Mouse (Mus musculus): ENCODE results near the gene Mfge8. TPM values are rescaled to one million over a fixed set of nuclear protein-coding genes. Genes with fewer than 3 reads are reported as not detected.
A peak's percentile ranks its signal among the peaks of the same experiment; 100 is the strongest.

The Mfge8 gene
- polyA plus RNA-seq, 1 experiment from 2014 or later = 264 TPM

DNA sequence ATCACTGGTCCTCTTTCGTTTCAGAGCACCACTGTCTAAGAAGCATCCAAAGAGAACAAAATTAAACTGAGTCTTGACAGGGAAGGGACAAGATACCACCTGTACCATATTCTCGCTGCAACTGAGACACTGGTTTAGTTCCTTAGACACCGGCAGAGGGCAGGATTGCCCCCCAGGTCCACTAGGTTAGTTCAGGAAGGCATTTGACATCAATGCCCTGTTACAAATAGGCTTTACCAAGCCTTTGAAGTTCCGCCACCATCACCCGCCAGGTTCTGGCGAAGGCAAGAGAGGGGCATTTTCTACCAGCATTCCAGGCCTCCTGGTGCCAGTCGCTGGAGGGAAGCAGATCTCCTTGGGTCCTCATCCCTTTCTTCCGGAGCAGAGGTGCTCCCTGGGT, 19.0 kb downstream of the Mfge8 start:
- H3K9ac ChIP-seq = 0 out of 2 replicates have a peak overlapping the region, but pooled peaks have one; percentile 49
- H3K36me3 ChIP-seq = peaks cover 14% of the 10 kb centered on the region
- peaks cover 58% of the 10 kb centered on the region for H3K4me1 ChIP-seq (replicated peaks)
- no peak for ATAC-seq (ENCODE audit: insufficient number of reproducible peaks, low FRiP score)
- peak overlapping the region; percentile 41 for H3K4me3 ChIP-seq
- H3K9me3 ChIP-seq (replicated peaks) = no peaks in the 10 kb centered on the region
- peak overlapping the region; percentile 67 for H3K4me2 ChIP-seq
- H3K27me3 ChIP-seq (replicated peaks) = peaks cover 8% of the 10 kb centered on the region; the same call in 1 of the 2 replicates
- WGBS = 16% methylated on average over 8 of the region's 8 CpGs
- H3K27ac ChIP-seq (ENCODE audit: poor library complexity, severe bottlenecking) = no peak overlapping the region

DNA sequence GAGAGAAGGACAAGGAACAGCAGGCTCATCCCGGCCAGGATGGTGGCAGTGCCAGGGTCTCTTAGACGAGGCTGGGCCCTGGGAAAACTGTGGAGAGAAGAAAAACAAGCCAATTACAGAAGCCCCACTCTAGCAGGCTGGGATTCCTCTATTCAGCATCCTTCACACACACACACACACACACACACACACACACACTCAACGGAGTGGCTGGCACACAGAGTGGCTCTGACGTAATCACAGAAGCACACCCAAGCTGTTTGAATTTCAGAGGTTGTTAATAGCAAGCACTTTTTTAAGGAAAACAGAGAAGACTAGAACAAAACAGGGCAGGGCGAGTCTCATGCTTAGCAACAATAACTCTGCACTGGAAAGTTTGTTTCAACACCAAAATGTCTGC, 25.4 kb downstream of the Mfge8 start:
- Histone ChIP-seq H3K4me3 (no peak overlapping the region), H3K27me3 (replicated peaks) (no peaks in the 10 kb centered on the region), H3K9me3 (replicated peaks) (no peaks in the 10 kb centered on the region), H3K36me3 (no peaks in the 10 kb centered on the region), H3K9ac (no peak overlapping the region), H3K4me1 (replicated peaks) (0 out of 2 replicates have a peak, but pooled peaks cover 5% of the 10 kb centered on the region), H3K4me2 (no peak overlapping the region), H3K27ac (ENCODE audit: poor library complexity, severe bottlenecking) (no peak overlapping the region)
- 72% methylated on average over 5 of the region's 5 CpGs for WGBS
- no peak for ATAC-seq (ENCODE audit: insufficient number of reproducible peaks, low FRiP score)

DNA sequence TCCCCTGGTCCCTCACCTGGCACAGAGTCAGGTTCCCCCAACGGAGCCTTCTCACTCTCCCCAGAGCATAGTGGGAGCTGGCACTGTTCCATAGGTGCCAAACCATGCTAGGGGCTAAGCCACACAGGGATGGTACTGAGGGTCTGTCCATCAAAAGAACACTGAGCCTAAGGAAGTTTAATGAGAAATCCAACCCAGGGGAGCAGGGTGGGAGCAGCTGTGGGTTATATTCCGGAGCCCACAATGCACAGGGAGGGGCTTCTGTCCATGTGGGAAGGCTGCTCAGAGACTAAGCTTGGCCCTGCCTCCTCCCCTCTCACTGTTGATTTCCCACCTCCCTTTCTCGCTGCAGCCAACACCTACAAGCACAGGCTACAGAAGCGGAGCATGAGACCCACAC, 35.0 kb downstream of the Mfge8 start:
- no peak for ATAC-seq (ENCODE audit: insufficient number of reproducible peaks, low FRiP score)
- WGBS = 49% methylated on average over 4 of the region's 4 CpGs

DNA sequence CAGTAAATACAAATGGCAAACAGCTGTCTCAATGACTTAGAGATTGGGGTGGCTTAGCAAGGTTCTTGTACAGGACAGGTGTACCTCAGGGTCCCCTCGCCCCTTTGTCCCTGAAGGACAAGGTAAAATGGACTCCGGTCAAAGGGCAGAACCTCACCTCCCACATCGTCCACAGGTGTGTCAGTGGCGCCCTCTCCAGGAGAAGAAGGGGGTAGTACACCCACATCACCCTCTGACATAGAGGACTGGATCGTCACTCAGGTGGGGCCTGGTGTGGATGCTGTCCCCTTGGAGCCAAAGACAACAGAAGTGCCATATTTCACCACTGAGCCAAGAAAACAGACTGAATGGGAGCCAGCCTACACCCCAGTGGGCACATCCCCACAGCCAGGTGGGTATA, 52.4 kb downstream of the Mfge8 start:
- Histone ChIP-seq H3K27me3 (replicated peaks) (peaks cover 19% of the 10 kb centered on the region), H3K4me2 (no peak overlapping the region), H3K9ac (no peak overlapping the region), H3K4me1 (replicated peaks) (no peaks in the 10 kb centered on the region), H3K27ac (ENCODE audit: poor library complexity, severe bottlenecking) (no peak overlapping the region), H3K9me3 (replicated peaks) (no peaks in the 10 kb centered on the region), H3K4me3 (no peak overlapping the region), H3K36me3 (no peaks in the 10 kb centered on the region)
- WGBS = 68% methylated on average over 5 of the region's 5 CpGs
- ATAC-seq (ENCODE audit: insufficient number of reproducible peaks, low FRiP score) = no peak

More for the DNA sequence above, 35.0 kb downstream of the Mfge8 start:
- H3K4me2 ChIP-seq = no peak overlapping the region
- no peak overlapping the region for H3K27ac ChIP-seq (ENCODE audit: poor library complexity, severe bottlenecking)
- H3K4me3 ChIP-seq = no peak overlapping the region
- no peaks in the 10 kb centered on the region for H3K9me3 ChIP-seq (replicated peaks)
- H3K27me3 ChIP-seq (replicated peaks) = peaks cover 5% of the 10 kb centered on the region; the same call in 1 of the 2 replicates
- no peaks in the 10 kb centered on the region for H3K36me3 ChIP-seq
- no peaks in the 10 kb centered on the region for H3K4me1 ChIP-seq (replicated peaks)
- H3K9ac ChIP-seq = no peak overlapping the region

DNA sequence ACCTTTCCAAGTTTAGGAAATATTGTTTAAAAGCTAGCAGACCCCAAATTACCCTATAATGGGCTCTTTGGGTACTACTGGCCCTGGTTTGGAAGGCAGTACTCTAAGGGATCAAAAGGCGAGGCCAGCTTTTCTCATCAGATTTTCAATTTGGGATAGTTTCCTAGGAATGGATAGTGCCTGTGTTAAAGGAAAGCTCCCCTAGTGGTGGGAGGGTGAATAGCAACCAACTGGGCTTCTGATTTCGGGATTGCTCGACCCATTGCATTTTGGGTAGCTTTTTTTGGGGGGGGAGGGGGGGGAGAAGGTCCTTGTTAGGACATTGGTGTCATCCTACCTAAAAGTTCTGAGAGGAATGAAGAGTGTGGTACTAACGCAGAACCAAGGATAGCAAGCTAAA, 59.7 kb downstream of the Mfge8 start:
- 0 out of 2 replicates have a peak, but pooled peaks cover 6% of the 10 kb centered on the region for H3K27me3 ChIP-seq (replicated peaks)
- no peaks in the 10 kb centered on the region for H3K9me3 ChIP-seq (replicated peaks)
- 60% methylated on average over 4 of the region's 4 CpGs for WGBS
- ATAC-seq (ENCODE audit: insufficient number of reproducible peaks, low FRiP score) = no peak
- H3K9ac ChIP-seq = no peak overlapping the region
- H3K4me2 ChIP-seq = no peak overlapping the region
- no peaks in the 10 kb centered on the region for H3K4me1 ChIP-seq (replicated peaks)
- H3K27ac ChIP-seq (ENCODE audit: poor library complexity, severe bottlenecking) = no peak overlapping the region
- H3K4me3 ChIP-seq = no peak overlapping the region
- H3K36me3 ChIP-seq = no peaks in the 10 kb centered on the region

Other genes with a start within 250 kb of the Mfge8 start
- gene Isg20, start 235.6 kb downstream of the Mfge8 start, polyA plus RNA-seq (2016; fragmentation: Nextera tagmentation; extraction: Ambion mirVana) = 0.63 and 0.72 TPM in 2 replicates
- gene Acan, start 95.6 kb downstream of the Mfge8 start, polyA plus RNA-seq (2016; fragmentation: Nextera tagmentation; extraction: Ambion mirVana) = 0.60 and 0.94 TPM in 2 replicates
- gene Hapln3, start 18.0 kb downstream of the Mfge8 start, polyA plus RNA-seq (2016; fragmentation: Nextera tagmentation; extraction: Ambion mirVana) = 1.5 and 2.4 TPM in 2 replicates
- gene Abhd2, start 124.1 kb upstream of the Mfge8 start, polyA plus RNA-seq (2016; fragmentation: Nextera tagmentation; extraction: Ambion mirVana) = 5.6 and 5.8 TPM in 2 replicates
- gene Rlbp1, start 238.0 kb upstream of the Mfge8 start, polyA plus RNA-seq (2016; fragmentation: Nextera tagmentation; extraction: Ambion mirVana) = not detected in 2 replicates
- gene Fanci, start 242.9 kb upstream of the Mfge8 start, polyA plus RNA-seq (2016; fragmentation: Nextera tagmentation; extraction: Ambion mirVana) = 12.0 and 12.2 TPM in 2 replicates

All from heart, embryonic 12.5 days (tissue).